Mouse (Mus musculus) cerebellum, adult 2 months (tissue): ENCODE results near the gene D430041D05Rik.

Source experiments
- CTCF ChIP-seq: fragments of 200-500 bp; IDR thresholded peaks from 2 replicates; pipeline ENCODE4 v1.5.1; 2011; ENCODE audit warnings: low read depth, mild to moderate bottlenecking, control low read depth, low read length, moderate library complexity, borderline replicate concordance; ENCODE audit not compliant: insufficient read depth
- POLR2A ChIP-seq: fragments of 200-500 bp; IDR thresholded peaks from 2 replicates; pipeline ENCODE4 v1.6.1; 2011; ENCODE audit warnings: low read length, control low read depth, borderline replicate concordance; ENCODE audit not compliant: insufficient read depth

DNA sequence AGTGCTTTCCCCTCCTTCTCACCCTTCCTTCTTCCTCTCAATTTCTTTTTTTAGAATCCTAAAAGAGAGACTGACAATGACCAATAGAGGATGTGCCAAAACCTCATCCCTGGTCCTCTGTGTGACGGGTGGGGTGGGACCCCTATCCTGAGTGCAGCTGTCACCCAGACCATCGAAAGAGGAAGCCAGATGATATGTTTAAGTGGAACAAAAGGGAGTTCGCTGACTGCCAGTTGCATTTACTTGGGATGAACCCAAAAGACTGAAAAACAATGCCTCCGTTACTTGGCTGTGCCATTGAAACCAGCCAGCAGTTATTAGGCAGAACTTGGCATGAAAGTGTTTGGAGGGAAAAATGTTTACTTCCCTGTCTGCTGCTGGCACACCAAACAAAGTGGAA is 159.2 kb downstream of the D430041D05Rik start:
- TF ChIP-seq CTCF (no peak), POLR2A (no peak)
